Mouse (Mus musculus): ENCODE results near the gene Rbms3. TPM values are rescaled to one million over a fixed set of nuclear protein-coding genes. Genes with fewer than 3 reads are reported as not detected.

Gene Rbms3
- polyA plus RNA-seq, 1 experiment from 2014 or later = 76.1 TPM

- Histone ChIP-seq H3K27ac (ENCODE audit: low read length) (no peak overlapping the region), H3K4me1 (ENCODE audit: control insufficient read depth, insufficient read depth, low read length) (peaks cover 5% of the 10 kb centered on the region; the same call in 1 of the 2 replicates)
Observed at GRCm38 (mm10) chr9:117067703-117068419, 561.9 kb downstream of the Rbms3 start.

GRCm38 (mm10) chr9:117066502-117066901 lies 563.2 kb downstream of the Rbms3 start:
- WGBS = 71% methylated on average over 3 of the region's 3 CpGs
- Histone ChIP-seq H3K9ac (ENCODE audit: low read length) (no peak overlapping the region), H3K27ac (ENCODE audit: low read length) (no peak overlapping the region), H3K4me3 (replicated peaks; ENCODE audit: low read length) (no peak overlapping the region), H3K4me2 (ENCODE audit: low read depth, low read length) (no peak overlapping the region), H3K36me3 (ENCODE audit: control insufficient read depth, insufficient read depth, low read length) (no peaks in the 10 kb centered on the region; the same call in 1 of the 2 replicates), H3K4me1 (ENCODE audit: control insufficient read depth, insufficient read depth, low read length) (no peaks in the 10 kb centered on the region), H3K27me3 (ENCODE audit: control insufficient read depth, insufficient read depth, low read length) (no peaks in the 10 kb centered on the region), H3K9me3 (replicated peaks; ENCODE audit: control insufficient read depth, low read length) (no peaks in the 10 kb centered on the region)
- no peak for ATAC-seq (ENCODE audit: insufficient read depth, low FRiP score)

More at GRCm38 (mm10) chr9:117067703-117068419, 561.9 kb downstream of the Rbms3 start:
- H3K4me2 ChIP-seq (ENCODE audit: low read depth, low read length) = no peak overlapping the region
- H3K36me3 ChIP-seq (ENCODE audit: control insufficient read depth, insufficient read depth, low read length) = no peaks in the 10 kb centered on the region; the same call in 1 of the 2 replicates
- ATAC-seq (ENCODE audit: insufficient read depth, low FRiP score) = no peak
- no peaks in the 10 kb centered on the region for H3K9me3 ChIP-seq (replicated peaks; ENCODE audit: control insufficient read depth, low read length)
- H3K27me3 ChIP-seq (ENCODE audit: control insufficient read depth, insufficient read depth, low read length) = no peaks in the 10 kb centered on the region
- no peak overlapping the region for H3K4me3 ChIP-seq (replicated peaks; ENCODE audit: low read length)
- WGBS = 83% methylated on average over 11 of the region's 11 CpGs
- no peak overlapping the region for H3K9ac ChIP-seq (ENCODE audit: low read length)

GRCm38 (mm10) chr9:117065601-117066000 lies 564.1 kb downstream of the Rbms3 start:
- H3K4me1 ChIP-seq (ENCODE audit: control insufficient read depth, insufficient read depth, low read length) = no peaks in the 10 kb centered on the region
- no peaks in the 10 kb centered on the region for H3K27me3 ChIP-seq (ENCODE audit: control insufficient read depth, insufficient read depth, low read length)
- H3K4me3 ChIP-seq (replicated peaks; ENCODE audit: low read length) = no peak overlapping the region
- ATAC-seq (ENCODE audit: insufficient read depth, low FRiP score) = no peak
- no peak overlapping the region for H3K4me2 ChIP-seq (ENCODE audit: low read depth, low read length)
- H3K9me3 ChIP-seq (replicated peaks; ENCODE audit: control insufficient read depth, low read length) = no peaks in the 10 kb centered on the region
- H3K9ac ChIP-seq (ENCODE audit: low read length) = no peak overlapping the region
- no peaks in the 10 kb centered on the region for H3K36me3 ChIP-seq (ENCODE audit: control insufficient read depth, insufficient read depth, low read length)
- H3K27ac ChIP-seq (ENCODE audit: low read length) = no peak overlapping the region
- 85% methylated on average over 6 of the region's 6 CpGs for WGBS

- Histone ChIP-seq H3K27me3 (ENCODE audit: control insufficient read depth, insufficient read depth, low read length) (no peaks in the 10 kb centered on the region), H3K4me3 (replicated peaks; ENCODE audit: low read length) (no peak overlapping the region), H3K36me3 (ENCODE audit: control insufficient read depth, insufficient read depth, low read length) (no peaks in the 10 kb centered on the region), H3K4me1 (ENCODE audit: control insufficient read depth, insufficient read depth, low read length) (no peaks in the 10 kb centered on the region), H3K9me3 (replicated peaks; ENCODE audit: control insufficient read depth, low read length) (no peaks in the 10 kb centered on the region), H3K4me2 (ENCODE audit: low read depth, low read length) (no peak overlapping the region), H3K9ac (ENCODE audit: low read length) (no peak overlapping the region), H3K27ac (ENCODE audit: low read length) (no peak overlapping the region)
- ATAC-seq (ENCODE audit: insufficient read depth, low FRiP score) = no peak
- WGBS = 85% methylated on average over 1 of the region's 1 CpGs
Observed at GRCm38 (mm10) chr9:117059586-117059985, 570.1 kb downstream of the Rbms3 start.

GRCm38 (mm10) chr9:117059135-117059534 lies 570.6 kb downstream of the Rbms3 start:
- no peak overlapping the region for H3K9ac ChIP-seq (ENCODE audit: low read length)
- no peaks in the 10 kb centered on the region for H3K36me3 ChIP-seq (ENCODE audit: control insufficient read depth, insufficient read depth, low read length)
- H3K27me3 ChIP-seq (ENCODE audit: control insufficient read depth, insufficient read depth, low read length) = no peaks in the 10 kb centered on the region
- H3K4me1 ChIP-seq (ENCODE audit: control insufficient read depth, insufficient read depth, low read length) = no peaks in the 10 kb centered on the region
- 83% methylated on average over 6 of the region's 6 CpGs for WGBS
- H3K4me2 ChIP-seq (ENCODE audit: low read depth, low read length) = no peak overlapping the region
- no peaks in the 10 kb centered on the region for H3K9me3 ChIP-seq (replicated peaks; ENCODE audit: control insufficient read depth, low read length)
- no peak overlapping the region for H3K27ac ChIP-seq (ENCODE audit: low read length)
- no peak overlapping the region for H3K4me3 ChIP-seq (replicated peaks; ENCODE audit: low read length)
- ATAC-seq (ENCODE audit: insufficient read depth, low FRiP score) = no peak

GRCm38 (mm10) chr9:117051935-117052334 lies 577.8 kb downstream of the Rbms3 start:
- no peaks in the 10 kb centered on the region for H3K27me3 ChIP-seq (ENCODE audit: control insufficient read depth, insufficient read depth, low read length)
- no peaks in the 10 kb centered on the region for H3K4me1 ChIP-seq (ENCODE audit: control insufficient read depth, insufficient read depth, low read length)
- ATAC-seq (ENCODE audit: insufficient read depth, low FRiP score) = no peak
- no peak overlapping the region for H3K9ac ChIP-seq (ENCODE audit: low read length)
- no peak overlapping the region for H3K4me2 ChIP-seq (ENCODE audit: low read depth, low read length)
- 96% methylated on average over 2 of the region's 2 CpGs for WGBS
- 0 out of 2 replicates have a peak, but pooled peaks cover 3% of the 10 kb centered on the region for H3K9me3 ChIP-seq (replicated peaks; ENCODE audit: control insufficient read depth, low read length)
- H3K36me3 ChIP-seq (ENCODE audit: control insufficient read depth, insufficient read depth, low read length) = 0 out of 2 replicates have a peak, but pooled peaks cover 4% of the 10 kb centered on the region
- no peak overlapping the region for H3K27ac ChIP-seq (ENCODE audit: low read length)
- no peak overlapping the region for H3K4me3 ChIP-seq (replicated peaks; ENCODE audit: low read length)

- H3K27ac ChIP-seq (ENCODE audit: low read length) = no peak overlapping the region
- H3K4me2 ChIP-seq (ENCODE audit: low read depth, low read length) = no peak overlapping the region
- no peaks in the 10 kb centered on the region for H3K27me3 ChIP-seq (ENCODE audit: control insufficient read depth, insufficient read depth, low read length)
- H3K9ac ChIP-seq (ENCODE audit: low read length) = no peak overlapping the region
- H3K36me3 ChIP-seq (ENCODE audit: control insufficient read depth, insufficient read depth, low read length) = 0 out of 2 replicates have a peak, but pooled peaks cover 4% of the 10 kb centered on the region
- no peak for ATAC-seq (ENCODE audit: insufficient read depth, low FRiP score)
- no peak overlapping the region for H3K4me3 ChIP-seq (replicated peaks; ENCODE audit: low read length)
- 89% methylated on average over 1 of the region's 1 CpGs for WGBS
- H3K4me1 ChIP-seq (ENCODE audit: control insufficient read depth, insufficient read depth, low read length) = no peaks in the 10 kb centered on the region
- H3K9me3 ChIP-seq (replicated peaks; ENCODE audit: control insufficient read depth, low read length) = 0 out of 2 replicates have a peak, but pooled peaks cover 3% of the 10 kb centered on the region
Observed at GRCm38 (mm10) chr9:117048641-117049040, 581.1 kb downstream of the Rbms3 start.

GRCm38 (mm10) chr9:117041993-117042366 lies 587.7 kb downstream of the Rbms3 start:
- 39% methylated on average over 2 of the region's 2 CpGs for WGBS
- Histone ChIP-seq H3K4me1 (ENCODE audit: control insufficient read depth, insufficient read depth, low read length) (peaks cover 10% of the 10 kb centered on the region; the same call in 1 of the 2 replicates), H3K27me3 (ENCODE audit: control insufficient read depth, insufficient read depth, low read length) (no peaks in the 10 kb centered on the region), H3K9ac (ENCODE audit: low read length) (no peak overlapping the region), H3K27ac (ENCODE audit: low read length) (peak overlapping the region; percentile 46; the same call in 1 of the 2 replicates), H3K36me3 (ENCODE audit: control insufficient read depth, insufficient read depth, low read length) (no peaks in the 10 kb centered on the region), H3K4me3 (replicated peaks; ENCODE audit: low read length) (no peak overlapping the region), H3K9me3 (replicated peaks; ENCODE audit: control insufficient read depth, low read length) (no peaks in the 10 kb centered on the region), H3K4me2 (ENCODE audit: low read depth, low read length) (no peak overlapping the region)
- peak; percentile 55; the same call in 1 of the 2 replicates for ATAC-seq (ENCODE audit: insufficient read depth, low FRiP score)

- H3K4me3 ChIP-seq (replicated peaks; ENCODE audit: low read length) = no peak overlapping the region
- peak; percentile 59; the same call in 1 of the 2 replicates for ATAC-seq (ENCODE audit: insufficient read depth, low FRiP score)
- no peaks in the 10 kb centered on the region for H3K27me3 ChIP-seq (ENCODE audit: control insufficient read depth, insufficient read depth, low read length)
- H3K4me2 ChIP-seq (ENCODE audit: low read depth, low read length) = no peak overlapping the region
- H3K4me1 ChIP-seq (ENCODE audit: control insufficient read depth, insufficient read depth, low read length) = peaks cover 10% of the 10 kb centered on the region; the same call in 1 of the 2 replicates
- no peak overlapping the region for H3K9ac ChIP-seq (ENCODE audit: low read length)
- peak overlapping the region; percentile 46; the same call in 1 of the 2 replicates for H3K27ac ChIP-seq (ENCODE audit: low read length)
- no peaks in the 10 kb centered on the region for H3K36me3 ChIP-seq (ENCODE audit: control insufficient read depth, insufficient read depth, low read length)
- no peaks in the 10 kb centered on the region for H3K9me3 ChIP-seq (replicated peaks; ENCODE audit: control insufficient read depth, low read length)
Observed at GRCm38 (mm10) chr9:117041291-117041992, 588.3 kb downstream of the Rbms3 start.

Data from stomach, embryonic 16.5 days (tissue).